9 mouse cellular contexts compared by ENCODE assay signal in genomic region chr6:50978571-50978970, GRCm38 (mm10).
A peak's percentile ranks its signal among the peaks of the same experiment; 100 is the strongest.
DNase-seq lines count a peak whose midpoint lies in the region; ATAC-seq and TF ChIP-seq lines count a peak whose summit lies in the region.
"Had no signal": no experiment of that assay in that cellular context is flagged by ENCODE, and none has a peak within 500 bp of the region (broad histone marks: within the 10 kb centered on the region; RNA-seq: fewer than 3 reads in every experiment).

No protein-coding gene starts in this region.

- no peak overlapping the region for H3K4me2 ChIP-seq in embryonic facial prominence, embryonic 11.5 days (ENCODE audit: low read depth, low read length)
- H3K4me2 ChIP-seq in limb, embryonic 14.5 days (replicated peaks; ENCODE audit: low read depth, low read length, severe bottlenecking): no peak overlapping the region
- H3K4me2 ChIP-seq: midbrain, embryonic 11.5 days had no signal

- intact Hi-C loops in heart, postnatal 25 days (cut with DNase I): loop anchor here (5.0 kb wide), 2 partner anchors 59 to 189 kb away; no protein-coding TSS in a partner anchor

- TF ChIP-seq POLR2A in limb, embryonic 14.5 days (IDR thresholded peaks at IDR 0.05; ENCODE audit: borderline replicate concordance, extremely low read depth, insufficient read depth, insufficient read length): no peak

- no peaks in the 10 kb centered on the region for H3K9me3 ChIP-seq in embryonic facial prominence, embryonic 11.5 days (replicated peaks; ENCODE audit: control insufficient read depth, low read length)
- H3K9me3 ChIP-seq in limb, embryonic 14.5 days (ENCODE audit: control insufficient read depth, low read length): no peaks in the 10 kb centered on the region

- H3K4me1 ChIP-seq in embryonic facial prominence, embryonic 11.5 days (ENCODE audit: control insufficient read depth, insufficient read depth, low read length): peaks cover 18% of the 10 kb centered on the region
- peaks cover 53% of the 10 kb centered on the region for H3K4me1 ChIP-seq in limb, embryonic 14.5 days (ENCODE audit: control insufficient read depth, insufficient read depth, low read length)

- no peak for ATAC-seq in embryonic facial prominence, embryonic 11.5 days (replicated peaks; ENCODE audit: insufficient number of reproducible peaks, low FRiP score, low TSS enrichment, low read depth)
- no peak for ATAC-seq in limb, embryonic 14.5 days (ENCODE audit: low FRiP score, low read depth)
- no peak for ATAC-seq in CD4-positive, CD25-positive, alpha-beta regulatory T cell, adult 4 months
- ATAC-seq: forebrain, postnatal 0 days had no signal

- peak; percentile 55 for DNase-seq in NIH3T3 (ENCODE audit: low read depth)
- DNase-seq in embryonic facial prominence, embryonic 11.5 days (ENCODE audit: low spot score): no peak
- peak; percentile 51 for DNase-seq in heart, postnatal 25 days (ENCODE audit: low spot score)
- peak; percentile 5 for DNase-seq in limb, embryonic 14.5 days (ENCODE audit: low spot score)
- no peak for DNase-seq in right cerebral cortex, postnatal 4 days
- DNase-seq in urinary bladder, postnatal 14 days (ENCODE audit: low spot score): no peak
- DNase-seq: forebrain, postnatal 0 days had no signal

- no peaks in the 10 kb centered on the region for H3K27me3 ChIP-seq in embryonic facial prominence, embryonic 11.5 days (ENCODE audit: control insufficient read depth, insufficient read depth, low read length)
- H3K27me3 ChIP-seq in limb, embryonic 14.5 days (ENCODE audit: control insufficient read depth, insufficient read depth, low read length): no peaks in the 10 kb centered on the region

- WGBS in embryonic facial prominence, embryonic 11.5 days: 28% methylated on average over 3 of the region's 3 CpGs
- 39% methylated on average over 3 of the region's 3 CpGs for WGBS in limb, embryonic 14.5 days

- no peak overlapping the region for H3K9ac ChIP-seq in embryonic facial prominence, embryonic 11.5 days (replicated peaks; ENCODE audit: low read length)
- no peak overlapping the region for H3K9ac ChIP-seq in limb, embryonic 14.5 days (ENCODE audit: low read depth, low read length, severe bottlenecking)
- H3K9ac ChIP-seq: forebrain, postnatal 0 days had no signal

- peak overlapping the region; percentile 6 for H3K27ac ChIP-seq in embryonic facial prominence, embryonic 11.5 days (replicated peaks; ENCODE audit: low read depth, low read length)
- no peak overlapping the region for H3K27ac ChIP-seq in limb, embryonic 14.5 days (replicated peaks; ENCODE audit: low read depth, low read length)

- H3K4me3 ChIP-seq in embryonic facial prominence, embryonic 11.5 days (ENCODE audit: low read depth, low read length): no peak overlapping the region
- no peak overlapping the region for H3K4me3 ChIP-seq in limb, embryonic 14.5 days (replicated peaks; ENCODE audit: low read length)

- no peaks in the 10 kb centered on the region for H3K36me3 ChIP-seq in embryonic facial prominence, embryonic 11.5 days (replicated peaks; ENCODE audit: control insufficient read depth, insufficient read depth, low read depth, low read length)
- H3K36me3 ChIP-seq in limb, embryonic 14.5 days (ENCODE audit: control insufficient read depth, insufficient read depth, low read length): no peaks in the 10 kb centered on the region

Comparison
In these comparisons a context has a peak if more than half of its experiments do, and no peak if none do; other contexts are left out.
1. DNase-seq: peak in NIH3T3 (single experiment), heart, postnatal 25 days (single experiment) and limb, embryonic 14.5 days (single experiment); none in embryonic facial prominence, embryonic 11.5 days (single experiment), right cerebral cortex, postnatal 4 days (single experiment) and urinary bladder, postnatal 14 days (single experiment).